Mouse (Mus musculus): ENCODE measurements at regions not wholly inside any gene's neighbourhood (a gene's known extent, or its start where the extent isn't known, plus 50 kb on each side); places are given as distances from the start of the nearest gene placed in this dataset.

- H3K4me3 ChIP-seq = no peak overlapping the region
- no peak overlapping the region for H3ac ChIP-seq (ENCODE audit: control insufficient read depth, insufficient read length)
- no peaks in the 10 kb centered on the region for H3K27me3 ChIP-seq (ENCODE audit: control insufficient read depth, insufficient read depth, insufficient read length)
- TF ChIP-seq POLR2AphosphoS2 (IDR thresholded peaks at IDR 0.05; ENCODE audit: insufficient read length, low read depth) = no peak
- no peak for TF ChIP-seq CEBPB (IDR thresholded peaks at IDR 0.05; ENCODE audit: insufficient read depth, poor library complexity, severe bottlenecking)
- no peak for TF ChIP-seq SRF (IDR thresholded peaks at IDR 0.05; ENCODE audit: control insufficient read depth, insufficient read length, low read depth)
- no peak for TF ChIP-seq REST (IDR thresholded peaks at IDR 0.05; ENCODE audit: insufficient read depth, insufficient read length)
- TF ChIP-seq MYOD1 (IDR thresholded peaks at IDR 0.05; ENCODE audit: control insufficient read depth in 1 of 3, insufficient read length in 2 of 3, low read depth in 2 of 3) = no peak
- no peak for TF ChIP-seq TCF3 (IDR thresholded peaks at IDR 0.05; ENCODE audit: insufficient read length, low read depth)
- TF ChIP-seq USF1 (IDR thresholded peaks at IDR 0.05; ENCODE audit: low read depth) = no peak
- no peak for TF ChIP-seq E2F4 (IDR thresholded peaks at IDR 0.05; ENCODE audit: insufficient read depth)
- no peak for TF ChIP-seq TCF12 (IDR thresholded peaks at IDR 0.05; ENCODE audit: insufficient read depth, poor library complexity, severe bottlenecking)
- TF ChIP-seq MAX (IDR thresholded peaks at IDR 0.05; ENCODE audit: low read depth) = no peak
- TF ChIP-seq MYOG (IDR thresholded peaks at IDR 0.05; ENCODE audit: control insufficient read depth in 1 of 3, insufficient read depth in 1 of 3, insufficient read length in 2 of 3, low read depth in 2 of 3) = no peak
- TF ChIP-seq POLR2A (IDR thresholded peaks at IDR 0.05; ENCODE audit: insufficient read length, low read depth) = no peak
- no peak overlapping the region for H3K4me2 ChIP-seq (ENCODE audit: low read depth)
- H3K36me3 ChIP-seq (ENCODE audit: control insufficient read depth, insufficient read depth) = no peaks in the 10 kb centered on the region
- no peaks in the 10 kb centered on the region for H3K79me2 ChIP-seq (ENCODE audit: control insufficient read depth, insufficient read depth)
Observed at GRCm38 (mm10) chr2:128493871-128494270, 97.1 kb upstream of the Spdye4c start.

DNA sequence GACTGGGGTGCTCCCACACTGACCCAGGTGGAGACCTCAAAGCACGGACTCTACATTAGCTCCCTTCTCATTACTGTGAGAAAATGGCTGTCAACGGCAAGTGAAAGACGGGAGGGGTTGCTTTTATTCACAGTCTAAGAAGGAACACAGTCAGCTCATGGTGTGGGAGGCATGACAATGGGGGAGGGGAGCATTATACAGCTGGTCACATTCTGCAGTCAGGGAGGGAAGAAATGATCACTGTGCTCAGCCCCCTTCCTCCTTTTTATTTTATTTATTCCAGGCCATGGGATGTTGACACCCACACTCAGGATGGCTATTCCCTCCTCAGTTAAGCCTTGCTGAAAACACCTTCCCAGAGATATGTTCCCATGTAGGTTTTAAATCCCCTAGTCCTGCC, 93.1 kb upstream of the Spdye4c start:
- no peak overlapping the region for H3K4me2 ChIP-seq (ENCODE audit: low read depth)
- no peaks in the 10 kb centered on the region for H3K36me3 ChIP-seq (ENCODE audit: control insufficient read depth, insufficient read depth)
- no peak overlapping the region for H3ac ChIP-seq (ENCODE audit: control insufficient read depth, insufficient read length)
- H3K79me2 ChIP-seq (ENCODE audit: control insufficient read depth, insufficient read depth) = no peaks in the 10 kb centered on the region
- H3K27me3 ChIP-seq (ENCODE audit: control insufficient read depth, insufficient read depth, insufficient read length) = no peaks in the 10 kb centered on the region
- no peak overlapping the region for H3K4me3 ChIP-seq
- TF ChIP-seq TCF12 (IDR thresholded peaks at IDR 0.05; ENCODE audit: insufficient read depth, poor library complexity, severe bottlenecking) = no peak
- no peak for TF ChIP-seq CEBPB (IDR thresholded peaks at IDR 0.05; ENCODE audit: insufficient read depth, poor library complexity, severe bottlenecking)
- TF ChIP-seq USF1 (IDR thresholded peaks at IDR 0.05; ENCODE audit: low read depth) = no peak
- no peak for TF ChIP-seq POLR2AphosphoS2 (IDR thresholded peaks at IDR 0.05; ENCODE audit: insufficient read length, low read depth)
- no peak for TF ChIP-seq SRF (IDR thresholded peaks at IDR 0.05; ENCODE audit: control insufficient read depth, insufficient read length, low read depth)
- TF ChIP-seq REST (IDR thresholded peaks at IDR 0.05; ENCODE audit: insufficient read depth, insufficient read length) = no peak
- no peak for TF ChIP-seq POLR2A (IDR thresholded peaks at IDR 0.05; ENCODE audit: insufficient read length, low read depth)
- TF ChIP-seq MYOD1 (IDR thresholded peaks at IDR 0.05; ENCODE audit: control insufficient read depth in 1 of 3, insufficient read length in 2 of 3, low read depth in 2 of 3) = no peak
- no peak for TF ChIP-seq E2F4 (IDR thresholded peaks at IDR 0.05; ENCODE audit: insufficient read depth)
- no peak for TF ChIP-seq MYOG (IDR thresholded peaks at IDR 0.05; ENCODE audit: control insufficient read depth in 1 of 3, insufficient read depth in 1 of 3, insufficient read length in 2 of 3, low read depth in 2 of 3)
- no peak for TF ChIP-seq TCF3 (IDR thresholded peaks at IDR 0.05; ENCODE audit: insufficient read length, low read depth)
- TF ChIP-seq MAX (IDR thresholded peaks at IDR 0.05; ENCODE audit: low read depth) = no peak

DNA sequence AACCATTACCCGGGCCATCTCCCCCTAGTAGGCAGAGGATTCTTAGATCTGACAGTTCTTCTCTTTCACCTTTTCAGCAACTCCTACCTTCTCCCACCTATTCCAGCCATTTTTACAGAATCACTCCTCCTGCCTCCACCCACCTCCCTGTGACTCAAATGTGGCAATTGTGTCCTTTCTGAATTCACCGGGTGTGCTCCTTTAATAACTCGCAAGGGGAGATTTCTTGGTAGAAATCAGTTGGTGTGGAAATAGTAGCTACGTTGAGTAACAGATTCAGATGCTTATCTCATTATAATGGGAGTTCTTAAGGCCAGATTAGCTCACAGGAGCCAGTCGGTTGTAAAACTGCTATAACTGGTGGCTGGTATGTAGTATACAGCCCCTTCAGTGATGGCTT, 92.4 kb upstream of the Spdye4c start:
- Histone ChIP-seq H3ac (ENCODE audit: control insufficient read depth, insufficient read length) (no peak overlapping the region), H3K79me2 (ENCODE audit: control insufficient read depth, insufficient read depth) (no peaks in the 10 kb centered on the region), H3K4me2 (ENCODE audit: low read depth) (no peak overlapping the region), H3K4me3 (no peak overlapping the region), H3K27me3 (ENCODE audit: control insufficient read depth, insufficient read depth, insufficient read length) (no peaks in the 10 kb centered on the region), H3K36me3 (ENCODE audit: control insufficient read depth, insufficient read depth) (no peaks in the 10 kb centered on the region)
- TF ChIP-seq CEBPB (IDR thresholded peaks at IDR 0.05; ENCODE audit: insufficient read depth, poor library complexity, severe bottlenecking) (no peak), TCF12 (IDR thresholded peaks at IDR 0.05; ENCODE audit: insufficient read depth, poor library complexity, severe bottlenecking) (no peak), TCF3 (IDR thresholded peaks at IDR 0.05; ENCODE audit: insufficient read length, low read depth) (no peak), MYOD1 (IDR thresholded peaks at IDR 0.05; ENCODE audit: control insufficient read depth in 1 of 3, insufficient read length in 2 of 3, low read depth in 2 of 3) (no peak), POLR2A (IDR thresholded peaks at IDR 0.05; ENCODE audit: insufficient read length, low read depth) (no peak), REST (IDR thresholded peaks at IDR 0.05; ENCODE audit: insufficient read depth, insufficient read length) (no peak), MYOG (IDR thresholded peaks at IDR 0.05; ENCODE audit: control insufficient read depth in 1 of 3, insufficient read depth in 1 of 3, insufficient read length in 2 of 3, low read depth in 2 of 3) (no peak), POLR2AphosphoS2 (IDR thresholded peaks at IDR 0.05; ENCODE audit: insufficient read length, low read depth) (no peak)

- no peak overlapping the region for H3ac ChIP-seq (ENCODE audit: control insufficient read depth, insufficient read length)
- no peaks in the 10 kb centered on the region for H3K36me3 ChIP-seq (ENCODE audit: control insufficient read depth, insufficient read depth)
- H3K4me3 ChIP-seq = no peak overlapping the region
- TF ChIP-seq TCF12 (IDR thresholded peaks at IDR 0.05; ENCODE audit: insufficient read depth, poor library complexity, severe bottlenecking) (no peak), MYOD1 (IDR thresholded peaks at IDR 0.05; ENCODE audit: control insufficient read depth in 1 of 3, insufficient read length in 2 of 3, low read depth in 2 of 3) (no peak), REST (IDR thresholded peaks at IDR 0.05; ENCODE audit: insufficient read depth, insufficient read length) (no peak), CEBPB (IDR thresholded peaks at IDR 0.05; ENCODE audit: insufficient read depth, poor library complexity, severe bottlenecking) (no peak), POLR2AphosphoS2 (IDR thresholded peaks at IDR 0.05; ENCODE audit: insufficient read length, low read depth) (no peak), MAX (IDR thresholded peaks at IDR 0.05; ENCODE audit: low read depth) (no peak), TCF3 (IDR thresholded peaks at IDR 0.05; ENCODE audit: insufficient read length, low read depth) (no peak), POLR2A (IDR thresholded peaks at IDR 0.05; ENCODE audit: insufficient read length, low read depth) (no peak), MYOG (IDR thresholded peaks at IDR 0.05; ENCODE audit: control insufficient read depth in 1 of 3, insufficient read depth in 1 of 3, insufficient read length in 2 of 3, low read depth in 2 of 3) (no peak), E2F4 (IDR thresholded peaks at IDR 0.05; ENCODE audit: insufficient read depth) (no peak), SRF (IDR thresholded peaks at IDR 0.05; ENCODE audit: control insufficient read depth, insufficient read length, low read depth) (no peak), USF1 (IDR thresholded peaks at IDR 0.05; ENCODE audit: low read depth) (no peak)
- H3K79me2 ChIP-seq (ENCODE audit: control insufficient read depth, insufficient read depth) = no peaks in the 10 kb centered on the region
- H3K27me3 ChIP-seq (ENCODE audit: control insufficient read depth, insufficient read depth, insufficient read length) = no peaks in the 10 kb centered on the region
- no peak overlapping the region for H3K4me2 ChIP-seq (ENCODE audit: low read depth)
Observed at GRCm38 (mm10) chr2:128499575-128500184, 91.3 kb upstream of the Spdye4c start.
